ENCODE assay signal across 30 mouse cellular contexts in genomic region chr1:127219161-127219560, GRCm38 (mm10). TPM values are rescaled to one million over a fixed set of nuclear protein-coding genes. Genes with fewer than 3 reads are reported as not detected.
A peak's percentile ranks its signal among the peaks of the same experiment; 100 is the strongest.
DNase-seq lines count a peak whose midpoint lies in the region; ATAC-seq lines count a peak whose summit lies in the region.
"Had no signal": no experiment of that assay in that cellular context is flagged by ENCODE, and none has a peak within 500 bp of the region (broad histone marks: within the 10 kb centered on the region; RNA-seq: fewer than 3 reads in every experiment).

No protein-coding gene starts in this region.

- no peaks in the 10 kb centered on the region for H3K9me3 ChIP-seq in intestine, embryonic 16.5 days (ENCODE audit: control insufficient read depth, low read length)
- H3K9me3 ChIP-seq: hindbrain, embryonic 13.5 days; limb, embryonic 13.5 days; liver, embryonic 15.5 days; midbrain, embryonic 12.5 days; neural tube, embryonic 12.5 days had no signal

- H3K9ac ChIP-seq in intestine, embryonic 16.5 days (ENCODE audit: low read depth, low read length), result no peak overlapping the region
- H3K9ac ChIP-seq: hindbrain, embryonic 13.5 days; limb, embryonic 13.5 days; liver, embryonic 15.5 days; midbrain, embryonic 12.5 days; neural tube, embryonic 12.5 days had no signal

- H3K4me2 ChIP-seq in intestine, embryonic 16.5 days (ENCODE audit: low read depth, low read length), result no peak overlapping the region
- H3K4me2 ChIP-seq: heart, embryonic 11.5 days; hindbrain, embryonic 13.5 days; limb, embryonic 13.5 days; liver, embryonic 15.5 days; midbrain, embryonic 12.5 days; neural tube, embryonic 12.5 days had no signal

- H3K27me3 ChIP-seq in intestine, embryonic 16.5 days (replicated peaks; ENCODE audit: control insufficient read depth, insufficient read depth, low read length), result no peaks in the 10 kb centered on the region
- H3K27me3 ChIP-seq: hindbrain, embryonic 13.5 days; limb, embryonic 13.5 days; liver, embryonic 15.5 days; megakaryocyte, embryonic 14.5 days; midbrain, embryonic 12.5 days; neural tube, embryonic 12.5 days had no signal

- H3K36me3 ChIP-seq in intestine, embryonic 16.5 days (ENCODE audit: control insufficient read depth, insufficient read depth, low read length), result no peaks in the 10 kb centered on the region
- H3K36me3 ChIP-seq: hindbrain, embryonic 13.5 days; limb, embryonic 13.5 days; liver, embryonic 15.5 days; midbrain, embryonic 12.5 days; neural tube, embryonic 12.5 days had no signal

- peak; percentile 85 for DNase-seq in heart, adult 11 months
- no peak for DNase-seq in heart, postnatal 25 days (ENCODE audit: low spot score)
- peak; percentile 54 for DNase-seq in lung, postnatal 36 days
- DNase-seq in lung, postnatal 25 days (ENCODE audit: low spot score), result no peak
- peak; percentile 42 for DNase-seq in fat pad, adult 2 months (ENCODE audit: extremely low read depth, low read depth, low spot score)
- DNase-seq in right cerebral cortex, adult 18-20 months, result no peak
- DNase-seq: adrenal gland, postnatal 10 days; cerebellum, adult 11-12 months; cerebellum, postnatal 14 days; gastrocnemius, postnatal 14 days; heart, adult 18-20 months; heart, postnatal 4 days; kidney, adult 11 months; kidney, postnatal 25 days; lung, postnatal 10 days; right cerebral cortex, postnatal 14 days; thymus, postnatal 25 days had no signal

- no peak overlapping the region for H3K27ac ChIP-seq in intestine, embryonic 16.5 days (ENCODE audit: low read length)
- H3K27ac ChIP-seq: hindbrain, embryonic 13.5 days; layer of hippocampus, adult 2 months; limb, embryonic 13.5 days; liver, embryonic 15.5 days; midbrain, embryonic 12.5 days; neural tube, embryonic 12.5 days had no signal

- 81% methylated on average over 4 of the region's 4 CpGs for WGBS in intestine, embryonic 16.5 days

- intact Hi-C loops in heart, postnatal 25 days (cut with DNase I), result no loop called here

- peak; percentile 38; the same call in 1 of the 2 replicates for ATAC-seq in neutrophil, adult 5-6 weeks (ENCODE audit: extremely low read depth, insufficient number of reproducible peaks, low FRiP score, poor library complexity, severe bottlenecking)
- no peak for ATAC-seq in intestine, embryonic 16.5 days
- ATAC-seq: activated CD4-positive, CD25-positive, alpha-beta regulatory T cell, adult 4 months; forebrain, embryonic 14.5 days had no signal

- no peak overlapping the region for H3K4me3 ChIP-seq in intestine, embryonic 16.5 days (ENCODE audit: low read length)
- H3K4me3 ChIP-seq: hindbrain, embryonic 13.5 days; layer of hippocampus, adult 2 months; limb, embryonic 13.5 days; liver, embryonic 15.5 days; megakaryocyte, embryonic 14.5 days; midbrain, embryonic 12.5 days; myocyte; neural tube, embryonic 12.5 days had no signal

- H3K4me1 ChIP-seq in intestine, embryonic 16.5 days (ENCODE audit: control insufficient read depth, insufficient read depth, low read length), result peaks cover 34% of the 10 kb centered on the region
- H3K4me1 ChIP-seq: liver, embryonic 15.5 days; neural tube, embryonic 12.5 days had no signal

RNA-seq across cellular contexts. Expression of gene Mgat5, which starts 14.3 kb away (rescaled TPM):
- 10 to 100 TPM; 14.1 to 14.8 TPM for total RNA-seq in heart, postnatal 25 days (2021)
- total RNA-seq in neutrophil, adult 5-6 weeks (2017), result 15.1 and 18.9 TPM in 2 replicates
- polyA plus RNA-seq in intestine, embryonic 16.5 days (2015; fragmentation: Nextera tagmentation; extraction: Ambion mirVana), result 5.9 and 6.0 TPM in 2 replicates

Comparison
In these comparisons a context has a peak if more than half of its experiments do, and no peak if none do; other contexts are left out.
1. DNase-seq: peak in heart, adult 11 months (single experiment), lung, postnatal 36 days (single experiment) and fat pad, adult 2 months (single experiment); none in heart, postnatal 25 days (single experiment), lung, postnatal 25 days (single experiment) and right cerebral cortex, adult 18-20 months (single experiment).